9 mouse cellular contexts compared by ENCODE assay signal in the genomic region with DNA sequence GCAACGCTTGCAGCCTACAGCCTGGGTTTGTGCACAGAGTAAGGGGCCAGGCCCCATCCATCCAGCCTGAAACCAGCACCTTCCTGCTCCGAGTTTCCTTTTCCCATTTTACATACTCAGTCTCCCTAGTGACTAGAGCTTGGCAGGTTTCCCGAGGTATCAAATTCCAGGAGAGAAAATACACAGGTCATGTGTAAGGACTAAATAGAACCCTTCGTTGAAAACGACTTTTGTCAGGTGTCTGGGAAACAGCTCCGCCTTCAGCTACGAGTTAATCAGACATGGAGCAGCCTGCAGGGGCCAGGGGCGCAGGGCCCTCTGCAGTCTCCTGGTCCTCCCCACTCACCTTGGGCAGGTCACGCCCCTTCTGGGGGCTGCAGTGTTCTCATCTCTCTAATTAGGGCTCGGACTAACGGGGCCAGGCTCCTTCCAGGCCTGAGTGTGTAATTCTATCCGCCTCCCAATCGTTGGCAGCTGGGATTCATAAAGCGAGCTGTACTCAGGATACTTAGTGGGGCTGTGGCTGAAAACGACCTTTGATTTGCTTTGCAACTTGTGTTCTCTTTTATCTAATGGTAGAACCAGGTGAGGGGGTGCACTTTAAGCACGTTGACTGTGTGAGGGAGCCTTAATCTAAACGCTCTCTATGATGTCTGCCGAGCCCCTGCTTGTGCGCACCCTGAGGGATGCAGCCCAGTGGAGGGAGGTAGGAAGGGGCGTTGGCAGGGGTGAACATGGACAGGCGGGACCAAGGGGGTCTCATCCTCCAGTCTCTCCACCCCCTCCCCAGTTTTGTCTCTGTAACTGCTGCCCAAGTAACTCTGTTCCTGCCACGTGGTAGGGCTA.
DNase-seq lines count a peak whose midpoint lies in the region; ATAC-seq and TF ChIP-seq lines count a peak whose summit lies in the region.
"Had no signal": no experiment of that assay in that cellular context is flagged by ENCODE, and none has a peak within 500 bp of the region (broad histone marks: within the 10 kb centered on the region; RNA-seq: fewer than 3 reads in every experiment).

No protein-coding gene starts in this region.

- peaks cover 35% of the 10 kb centered on the region for H3K4me1 ChIP-seq in lung, embryonic 14.5 days (ENCODE audit: insufficient read depth)
- H3K4me1 ChIP-seq in lung, postnatal 0 days (ENCODE audit: insufficient read depth, low read depth, low read length) = no peaks in the 10 kb centered on the region
- H3K4me1 ChIP-seq in neural tube, embryonic 13.5 days (replicated peaks) = peaks cover 39% of the 10 kb centered on the region

- H3K9ac ChIP-seq in lung, embryonic 14.5 days = no peak overlapping the region
- no peak overlapping the region for H3K9ac ChIP-seq in lung, postnatal 0 days (replicated peaks; ENCODE audit: low read depth)
- no peak overlapping the region for H3K9ac ChIP-seq in neural tube, embryonic 13.5 days

- no peak for TF ChIP-seq CTCF in lung, embryonic 14.5 days (IDR thresholded peaks at IDR 0.05; ENCODE audit: low read depth)
- TF ChIP-seq CTCF in lung, postnatal 0 days (IDR thresholded peaks at IDR 0.05) = no peak

- no peaks in the 10 kb centered on the region for H3K27me3 ChIP-seq in lung, embryonic 14.5 days (ENCODE audit: insufficient read depth, low read length)
- no peaks in the 10 kb centered on the region for H3K27me3 ChIP-seq in lung, postnatal 0 days (replicated peaks; ENCODE audit: insufficient read depth, low read length)
- no peaks in the 10 kb centered on the region for H3K27me3 ChIP-seq in neural tube, embryonic 13.5 days

- DNase-seq in adrenal gland, postnatal 14 days = peak; percentile 29
- DNase-seq in adrenal gland, postnatal 36 days = no peak
- peak; percentile 76 for DNase-seq in lung, embryonic 14.5 days
- no peak for DNase-seq in lung, postnatal 0 days (ENCODE audit: low spot score)
- peak; percentile 27 for DNase-seq in kidney, adult 18-20 months
- no peak for DNase-seq in left cerebral cortex, adult 9 months (ENCODE audit: low spot score in 2 of 2)
- no peak for DNase-seq in layer of hippocampus, adult 9-11 months
- DNase-seq: cerebellum, postnatal 36 days had no signal

- H3K36me3 ChIP-seq in lung, embryonic 14.5 days (ENCODE audit: insufficient read depth) = no peaks in the 10 kb centered on the region
- no peaks in the 10 kb centered on the region for H3K36me3 ChIP-seq in lung, postnatal 0 days (ENCODE audit: insufficient read depth, low read length)
- no peaks in the 10 kb centered on the region for H3K36me3 ChIP-seq in neural tube, embryonic 13.5 days

- WGBS in lung, embryonic 14.5 days = 22% methylated on average over 22 of the region's 22 CpGs
- WGBS in lung, postnatal 0 days = 33% methylated on average over 22 of the region's 22 CpGs
- WGBS in neural tube, embryonic 13.5 days = 50% methylated on average over 22 of the region's 22 CpGs

- H3K4me3 ChIP-seq in lung, embryonic 14.5 days (ENCODE audit: low read depth, low read length) = no peak overlapping the region
- no peak overlapping the region for H3K4me3 ChIP-seq in lung, postnatal 0 days (ENCODE audit: low read depth, low read length)
- H3K4me3 ChIP-seq in neural tube, embryonic 13.5 days = no peak overlapping the region

- H3K27ac ChIP-seq in lung, embryonic 14.5 days (ENCODE audit: low read depth) = peak overlapping the region; percentile 52
- no peak overlapping the region for H3K27ac ChIP-seq in lung, postnatal 0 days (ENCODE audit: low read length)
- H3K27ac ChIP-seq in neural tube, embryonic 13.5 days (replicated peaks) = peak overlapping the region; percentile 49

- no peak for TF ChIP-seq EP300 in lung, postnatal 0 days (IDR thresholded peaks at IDR 0.05)

- no peak overlapping the region; the same call in 1 of the 2 replicates for H3K4me2 ChIP-seq in lung, embryonic 14.5 days
- H3K4me2 ChIP-seq in lung, postnatal 0 days (replicated peaks; ENCODE audit: low read depth, low read length) = no peak overlapping the region
- no peak overlapping the region for H3K4me2 ChIP-seq in neural tube, embryonic 13.5 days

- peak; percentile 61 for ATAC-seq in lung, embryonic 14.5 days (ENCODE audit: insufficient read depth)
- no peak for ATAC-seq in lung, postnatal 0 days
- no peak; the same call in 1 of the 2 replicates for ATAC-seq in neural tube, embryonic 13.5 days (ENCODE audit: low read depth)

- no peaks in the 10 kb centered on the region for H3K9me3 ChIP-seq in lung, embryonic 14.5 days (ENCODE audit: low read depth, low read length)
- H3K9me3 ChIP-seq in lung, postnatal 0 days (ENCODE audit: low read length) = no peaks in the 10 kb centered on the region
- no peaks in the 10 kb centered on the region for H3K9me3 ChIP-seq in neural tube, embryonic 13.5 days

Comparison
In these comparisons a context has a peak if more than half of its experiments do, and no peak if none do; other contexts are left out.
1. DNase-seq: peak in adrenal gland, postnatal 14 days (single experiment), lung, embryonic 14.5 days (single experiment) and kidney, adult 18-20 months (single experiment); none in adrenal gland, postnatal 36 days (0 of 2), lung, postnatal 0 days (single experiment), left cerebral cortex, adult 9 months (0 of 2) and layer of hippocampus, adult 9-11 months (single experiment).